Mouse (Mus musculus): ENCODE measurements around the gene Bbs1. TPM values are rescaled to one million over a fixed set of nuclear protein-coding genes. Genes with fewer than 3 reads are reported as not detected.

The Bbs1 gene
- 1.4 TPM for polyA plus RNA-seq (2017; shearing (Covaris generic))

DNA sequence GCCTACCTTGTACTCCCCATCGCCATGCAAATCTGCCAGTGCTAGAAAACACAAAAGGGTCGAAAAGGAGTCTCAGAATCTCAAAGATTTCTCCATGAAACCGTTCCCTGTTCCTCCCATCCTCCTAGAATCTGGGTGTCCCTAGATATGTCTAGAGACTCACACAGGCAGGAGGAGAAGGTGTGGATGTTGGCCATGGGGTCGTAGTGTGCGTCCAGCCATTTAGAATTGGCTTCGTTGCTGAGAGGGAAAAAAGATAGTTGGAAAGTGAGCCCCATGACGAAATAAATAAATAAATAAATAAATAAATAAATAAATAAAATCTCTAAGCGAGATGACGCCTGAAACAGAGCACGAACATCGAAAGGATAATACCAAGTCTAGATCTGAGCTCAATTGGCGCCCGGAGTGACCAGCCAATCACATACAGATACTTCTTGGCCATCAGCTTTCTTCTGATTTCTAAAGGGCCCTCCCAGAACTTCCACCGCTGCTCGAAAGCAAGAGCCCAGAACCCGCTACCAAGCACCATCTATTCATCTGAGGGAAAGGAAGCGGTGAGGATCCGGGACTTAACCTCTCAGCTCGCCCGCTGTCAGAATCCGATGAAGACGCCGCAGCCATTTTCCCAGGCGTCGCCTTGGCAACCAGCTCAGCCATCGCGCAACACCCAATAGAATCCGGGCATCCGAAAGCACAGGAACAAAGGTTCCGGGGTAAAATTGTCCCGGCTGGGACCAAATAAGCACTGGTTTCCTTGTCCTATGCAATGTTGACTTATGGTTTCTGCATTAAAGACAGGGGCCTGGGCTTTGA, at the start of gene Bbs1:
TSS of gene Bbs1 (minus strand) at position 650 of the 816 bp plus-strand sequence.

DNA sequence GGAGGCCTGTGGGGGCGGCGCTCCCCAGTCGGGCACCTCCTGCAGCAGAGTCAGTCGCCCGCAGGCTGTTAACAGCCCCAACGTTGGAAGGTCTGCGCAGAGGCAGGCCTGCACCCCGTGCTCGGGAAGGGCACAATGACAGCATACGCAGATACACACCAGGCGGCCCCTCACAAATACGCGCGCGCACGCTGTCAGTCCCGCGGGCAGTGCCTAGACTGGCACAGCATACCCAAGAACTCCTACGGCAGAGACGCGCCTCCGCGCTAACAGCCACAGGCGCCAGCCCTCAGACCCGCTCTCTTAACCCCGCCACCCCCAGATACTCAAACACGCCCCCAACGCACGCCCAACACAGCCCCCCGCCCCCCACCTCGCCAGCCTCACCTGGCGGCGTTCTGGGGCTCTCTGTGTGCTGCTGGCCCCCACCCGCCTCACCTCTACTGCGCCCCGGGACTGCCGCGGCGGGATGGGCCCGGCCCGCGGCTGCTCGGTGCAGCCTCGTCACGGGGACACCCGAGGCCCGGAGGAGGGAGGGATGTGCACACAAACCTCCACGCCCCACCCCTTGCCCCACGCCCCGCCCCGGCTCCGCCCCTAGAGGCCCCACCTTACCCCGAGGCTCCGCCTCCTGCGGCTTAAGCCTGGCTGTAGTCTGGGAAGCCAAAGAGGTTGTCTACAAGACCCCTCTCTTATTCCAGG, 36.3 kb upstream of the Bbs1 start, which contains the start of gene Peli3:
TSS of gene Peli3 (minus strand) at position 577 of the 702 bp plus-strand sequence.

DNA sequence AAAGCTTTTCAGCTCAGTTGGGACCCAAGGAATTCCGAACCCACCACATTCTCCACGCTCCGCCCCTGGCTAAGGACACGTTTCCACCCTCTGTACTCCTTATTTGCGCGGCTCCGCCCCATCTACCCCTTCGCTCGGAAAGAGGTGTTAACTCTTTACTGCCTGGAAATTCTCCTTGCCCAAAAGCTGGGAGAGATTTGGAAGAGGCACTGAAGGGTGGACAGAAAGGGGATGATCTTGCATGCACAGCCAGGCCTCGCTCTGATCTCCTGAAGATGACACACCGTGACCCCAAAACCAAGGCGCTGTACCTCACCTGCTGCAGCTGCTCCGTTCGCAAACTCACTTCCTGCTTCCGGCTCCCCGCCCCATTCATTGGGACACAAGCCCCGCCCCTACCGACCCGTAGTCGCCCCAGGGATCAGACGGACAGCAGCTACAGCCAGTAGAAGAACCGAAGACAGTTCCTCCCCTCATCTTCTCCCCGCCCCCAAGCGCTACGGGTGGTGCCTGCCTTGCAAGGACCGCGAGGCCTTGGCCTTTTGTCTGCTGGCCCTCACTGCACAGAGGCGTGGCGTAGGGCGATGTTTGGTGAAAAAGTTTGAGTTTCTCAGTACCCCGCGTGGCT, 21.6 kb upstream of the Bbs1 start, which contains the start of gene Dpp3:
TSS of gene Dpp3 (minus strand) at position 384 of the 628 bp plus-strand sequence.

DNA sequence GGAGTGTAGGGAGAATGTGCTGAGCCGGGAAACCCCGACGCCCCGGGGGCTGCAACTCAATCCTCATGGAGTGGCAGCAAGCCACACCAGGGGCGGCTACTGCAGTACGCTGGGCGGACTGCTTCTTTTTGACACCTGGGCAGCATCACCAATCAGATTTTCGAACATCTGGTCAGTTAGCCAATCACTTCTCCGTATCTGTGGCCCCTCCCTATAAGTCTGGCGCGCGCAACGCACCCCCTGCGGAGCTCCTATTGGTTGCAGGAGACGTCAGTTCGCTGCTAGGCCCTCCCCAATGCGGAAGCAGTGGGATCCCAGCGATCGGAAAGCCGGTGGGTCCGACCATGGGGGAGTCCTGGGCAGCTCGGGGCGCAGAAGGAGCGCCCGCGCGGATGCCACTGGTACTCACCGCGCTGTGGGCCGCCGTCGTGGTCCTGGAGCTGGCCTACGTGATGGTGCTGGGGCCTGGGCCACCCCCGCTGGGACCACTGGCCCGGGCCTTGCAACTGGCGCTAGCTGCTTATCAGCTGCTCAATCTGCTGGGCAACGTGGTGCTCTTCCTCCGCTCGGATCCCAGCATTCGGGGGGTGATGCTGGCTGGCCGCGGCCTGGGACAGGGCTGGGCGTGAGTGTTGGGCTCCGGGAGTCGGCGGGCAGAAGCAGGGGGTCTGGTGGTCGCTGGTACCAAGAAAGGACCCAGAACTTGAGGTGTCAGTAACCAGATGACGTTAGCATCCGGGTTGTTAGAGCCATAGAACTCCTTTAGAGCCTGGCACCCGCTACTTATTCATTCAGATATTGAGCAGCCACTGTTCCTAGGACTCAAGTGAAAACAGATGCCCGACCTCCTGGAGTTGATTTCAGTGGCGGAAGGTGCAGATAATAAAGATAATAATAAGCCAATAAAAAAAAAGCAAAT, 27.8 kb downstream of the Bbs1 start, which contains the start of gene Zdhhc24:
TSS of gene Zdhhc24 (plus strand) at position 264 of the 919 bp plus-strand sequence.

DNA sequence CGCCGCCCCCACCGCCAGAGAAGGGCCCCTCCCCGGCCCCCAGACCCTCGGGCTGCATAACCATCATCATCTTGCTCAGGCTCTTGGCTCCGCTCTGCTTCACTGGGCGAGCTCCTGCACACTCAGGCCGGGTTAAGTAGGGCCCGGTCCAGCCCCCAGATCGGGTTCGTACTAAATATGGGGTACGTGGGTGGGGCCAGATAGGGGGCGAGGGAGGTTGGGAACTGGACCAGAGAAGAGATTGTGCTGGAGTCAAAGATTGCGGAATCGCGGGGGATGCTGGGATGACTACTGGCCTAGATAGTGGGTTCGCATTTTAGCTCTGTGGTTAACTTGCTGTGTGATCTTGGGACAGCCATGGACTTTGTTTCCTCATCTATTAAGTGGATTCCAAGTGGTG, 28.6 kb downstream of the Bbs1 start, which contains the start of gene Actn3:
TSS of gene Actn3 (minus strand) at position 125 of the 400 bp plus-strand sequence.

DNA sequence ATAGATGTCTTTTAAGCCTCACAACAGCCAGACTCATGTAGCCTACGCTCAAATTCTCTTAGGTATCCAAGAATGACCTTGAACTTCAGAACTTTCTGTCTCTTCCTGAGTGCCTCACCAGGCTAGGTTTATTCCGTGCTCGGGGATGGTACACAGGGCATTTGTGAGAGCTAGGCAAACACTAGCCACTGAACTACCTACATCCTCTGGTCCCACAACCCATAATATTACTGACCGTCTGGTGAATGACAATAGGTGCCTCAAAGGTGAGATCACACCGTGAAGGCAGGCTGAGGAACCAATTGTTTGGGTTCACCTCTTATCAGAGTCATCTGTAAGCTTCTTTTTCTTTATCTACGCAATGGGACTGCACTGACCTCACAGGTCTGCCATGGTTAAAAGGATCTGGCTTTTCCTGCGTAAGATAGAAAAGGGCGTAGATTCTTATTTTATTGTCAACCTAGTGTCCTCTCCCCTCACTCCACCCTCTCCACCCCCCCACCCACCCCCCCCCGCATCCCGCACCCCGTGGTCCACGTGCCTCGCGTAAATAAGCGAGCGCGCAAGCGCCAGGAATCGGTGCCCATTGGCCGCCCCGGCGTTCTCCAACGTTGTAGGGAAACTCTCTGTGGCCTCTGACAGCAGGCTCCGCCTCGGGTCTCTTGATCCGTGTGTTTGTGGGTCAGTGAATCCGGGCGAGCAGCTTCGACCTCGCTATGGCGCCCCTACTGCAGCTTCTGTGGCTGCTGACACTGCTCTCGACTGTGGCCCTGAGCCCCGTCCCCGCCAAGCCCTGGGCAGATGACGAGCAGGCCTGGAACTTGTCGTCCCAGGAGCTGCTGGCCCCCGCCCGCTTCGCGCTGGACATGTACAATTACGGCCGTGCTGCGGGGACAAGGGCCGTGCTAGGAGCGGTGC, 51.6 kb downstream of the Bbs1 start, which contains the start of gene Ctsf:
TSS of gene Ctsf (plus strand) at position 579 of the 918 bp plus-strand sequence.

DNA sequence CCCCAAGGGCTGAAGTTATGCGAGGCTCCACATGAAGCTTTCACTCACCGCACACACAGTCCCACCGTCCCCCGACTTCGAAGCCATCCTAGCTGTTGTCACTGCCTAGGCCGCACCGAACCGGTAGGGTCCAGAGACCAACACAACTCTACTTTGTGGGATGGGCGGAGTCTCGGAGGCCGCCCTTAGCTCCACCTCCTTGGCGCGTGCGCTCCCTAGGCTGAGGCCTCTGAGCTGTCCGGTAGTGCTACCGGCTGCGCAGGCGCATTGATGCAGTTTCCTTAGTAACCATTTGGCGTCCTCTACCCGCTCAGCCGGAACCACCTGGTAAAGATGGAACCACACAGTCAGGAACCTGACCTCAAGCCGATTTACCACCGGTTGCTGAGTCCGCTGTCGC, 67.3 kb downstream of the Bbs1 start, which contains the start of the genes Ccs and Ccdc87:
TSS of gene Ccs (minus strand) at position 184 of the 400 bp plus-strand sequence.
TSS of gene Ccdc87 (plus strand) at position 218 of the 400 bp plus-strand sequence.

Other genes starting within 250 kb of the Bbs1 start
- gene Gm960, start 208.0 kb downstream of the Bbs1 start, polyA plus RNA-seq (2017; shearing (Covaris generic)), result 0.18 TPM
- 0.46 TPM for gene Sptbn2, start 195.5 kb downstream of the Bbs1 start, polyA plus RNA-seq (2017; shearing (Covaris generic))
- gene Rbm4b, start 150.1 kb downstream of the Bbs1 start, polyA plus RNA-seq (2017; shearing (Covaris generic)), result 56.0 TPM
- gene Rbm4, start 112.7 kb downstream of the Bbs1 start, polyA plus RNA-seq (2017; shearing (Covaris generic)), result 63.3 TPM
- gene Gm21992, start 95.0 kb downstream of the Bbs1 start, polyA plus RNA-seq (2017; shearing (Covaris generic)), result 45.2 TPM
- 88.2 TPM for gene Rbm14, start 95.0 kb downstream of the Bbs1 start, polyA plus RNA-seq (2017; shearing (Covaris generic))
- gene Ccs, start 67.3 kb downstream of the Bbs1 start, polyA plus RNA-seq (2017; shearing (Covaris generic)), result 157 TPM
- not detected for gene Ccdc87, start 67.3 kb downstream of the Bbs1 start, polyA plus RNA-seq (2017; shearing (Covaris generic))
- gene Ctsf, start 51.5 kb downstream of the Bbs1 start, polyA plus RNA-seq (2017; shearing (Covaris generic)), result 15.1 TPM
- gene Actn3, start 28.7 kb downstream of the Bbs1 start, polyA plus RNA-seq (2017; shearing (Covaris generic)), result 0.21 TPM
- 10.3 TPM for gene Zdhhc24, start 28.0 kb downstream of the Bbs1 start, polyA plus RNA-seq (2017; shearing (Covaris generic))
- 131 TPM for gene Dpp3, start 21.7 kb upstream of the Bbs1 start, polyA plus RNA-seq (2017; shearing (Covaris generic))
- 1.4 TPM for gene Peli3, start 36.5 kb upstream of the Bbs1 start, polyA plus RNA-seq (2017; shearing (Covaris generic))
- gene Mrpl11, start 55.5 kb upstream of the Bbs1 start, polyA plus RNA-seq (2017; shearing (Covaris generic)), result 69.8 TPM
- gene Npas4, start 83.7 kb upstream of the Bbs1 start, polyA plus RNA-seq (2017; shearing (Covaris generic)), result 1.7 TPM
- 2.2 TPM for gene Slc29a2, start 117.2 kb upstream of the Bbs1 start, polyA plus RNA-seq (2017; shearing (Covaris generic))
- gene B4gat1, start 132.2 kb upstream of the Bbs1 start, polyA plus RNA-seq (2017; shearing (Covaris generic)), result 26.1 TPM
- 1.5 TPM for gene AC124502.3, start 132.3 kb upstream of the Bbs1 start, polyA plus RNA-seq (2017; shearing (Covaris generic))
- gene Brms1, start 134.7 kb upstream of the Bbs1 start, polyA plus RNA-seq (2017; shearing (Covaris generic)), result 107 TPM
- 0.17 TPM for gene Rin1, start 143.9 kb upstream of the Bbs1 start, polyA plus RNA-seq (2017; shearing (Covaris generic))
- gene Cd248, start 161.4 kb upstream of the Bbs1 start, polyA plus RNA-seq (2017; shearing (Covaris generic)), result not detected
- not detected for gene Tmem151a, start 178.9 kb upstream of the Bbs1 start, polyA plus RNA-seq (2017; shearing (Covaris generic))
- gene Yif1a, start 181.9 kb upstream of the Bbs1 start, polyA plus RNA-seq (2017; shearing (Covaris generic)), result 68.9 TPM
- 1.4 TPM for gene Cnih2, start 191.9 kb upstream of the Bbs1 start, polyA plus RNA-seq (2017; shearing (Covaris generic))
- gene Rab1b, start 200.4 kb upstream of the Bbs1 start, polyA plus RNA-seq (2017; shearing (Covaris generic)), result 256 TPM
- gene Klc2, start 211.9 kb upstream of the Bbs1 start, polyA plus RNA-seq (2017; shearing (Covaris generic)), result 3.6 TPM

All from inflammation-experienced regulatory T-cells, adult 16 weeks (primary cell).